Mouse (Mus musculus) bone marrow macrophage, adult 2 months (primary cell): ENCODE measurements around the gene Havcr2.

Source experiments
- CTCF ChIP-seq: IDR thresholded peaks from 2 replicates; pipeline ENCODE4 v1.5.1; 2012; ENCODE audit warnings: low read depth, mild to moderate bottlenecking, low read length, moderate library complexity
- POLR2A ChIP-seq: IDR thresholded peaks from 2 replicates; pipeline ENCODE4 v1.6.1; 2012; ENCODE audit warnings: mild to moderate bottlenecking, low read depth, low read length, borderline replicate concordance

GRCm38 (mm10) chr11:46459960-46460359 lies 5.2 kb downstream of the Havcr2 start:
- TF ChIP-seq POLR2A (no peak), CTCF (no peak)
